Mouse (Mus musculus) G1E (cell line): ENCODE results near the gene Cpsf7.

Experiments used
- CTCF ChIP-seq: IDR thresholded peaks from 2 replicates; pipeline ENCODE4 v1.5.1; 2012; ENCODE audit warnings: low read depth, low read length, inconsistent platforms, mixed read lengths
- GATA1 ChIP-seq: IDR thresholded peaks from 2 replicates; pipeline ENCODE4 v1.6.1; 2012; ENCODE audit warnings: borderline replicate concordance, low read length, inconsistent platforms, mixed read lengths
- GATA2 ChIP-seq: IDR thresholded peaks from 2 replicates; pipeline ENCODE4 v1.6.1; 2012; ENCODE audit warnings: low read depth, low read length, inconsistent platforms, borderline replicate concordance
- POLR2AphosphoS5 ChIP-seq: IDR thresholded peaks from 2 replicates; pipeline ENCODE4 v1.6.1; 2012; ENCODE audit warnings: low read depth, low read length, inconsistent platforms; ENCODE audit not compliant: insufficient replicate concordance
- TAL1 ChIP-seq: conservative IDR thresholded peaks from 2 replicates; pipeline ENCODE4 v1.6.1; 2012; ENCODE audit warnings: low read depth, low read length, inconsistent platforms, mixed read lengths

DNA sequence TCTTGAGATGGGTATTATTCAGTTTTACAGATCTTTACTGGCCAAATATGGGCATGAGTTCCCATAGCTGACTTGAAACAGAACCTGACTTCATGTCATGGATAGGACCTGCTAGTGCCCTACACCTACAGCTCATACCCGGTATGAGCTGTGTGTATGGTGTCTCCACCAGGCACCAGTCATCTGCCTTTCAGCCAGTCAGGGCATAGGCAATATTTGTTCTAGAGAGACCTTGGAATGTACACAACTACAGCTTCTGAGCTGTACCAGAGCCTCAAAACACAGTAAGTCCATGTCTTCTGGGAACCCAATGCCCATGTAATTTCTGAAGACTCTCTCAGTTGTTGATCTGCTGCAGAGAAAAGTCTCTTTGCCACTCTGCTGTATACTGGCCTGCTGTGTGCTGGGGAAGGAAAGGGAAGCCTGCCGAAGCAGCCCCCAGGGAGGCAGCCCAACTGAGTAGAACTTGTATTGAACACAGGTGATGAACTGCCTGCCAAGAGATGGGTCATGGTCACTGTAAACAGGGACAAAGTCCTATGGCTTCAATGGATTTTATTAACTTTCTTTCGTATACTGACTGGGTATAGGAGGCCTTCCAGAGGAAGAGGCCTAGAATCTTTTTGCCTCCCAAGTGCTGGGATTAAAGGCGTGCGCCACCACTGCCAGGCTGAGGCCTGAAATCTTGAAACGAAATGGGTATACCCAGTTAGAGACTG lies 66.8 kb downstream of the Cpsf7 start:
- TF ChIP-seq POLR2AphosphoS5 (no peak), GATA1 (no peak), CTCF (no peak), TAL1 (no peak), GATA2 (no peak)
